Mouse (Mus musculus) heart, adult 11 months (tissue): ENCODE data around the gene Cyp4a31.
A peak's percentile ranks its signal among the peaks of the same experiment; 100 is the strongest.
"Not testable (repeated sequence)": the region's sequence is repeated elsewhere in the genome, so short reads cannot be mapped to it uniquely, and the experiment has no call there.

Experiments
- DNase-seq: peaks from one replicate; pipeline ENCODE4 v3.0.0; 2022

Cyp4a31 gene

DNA sequence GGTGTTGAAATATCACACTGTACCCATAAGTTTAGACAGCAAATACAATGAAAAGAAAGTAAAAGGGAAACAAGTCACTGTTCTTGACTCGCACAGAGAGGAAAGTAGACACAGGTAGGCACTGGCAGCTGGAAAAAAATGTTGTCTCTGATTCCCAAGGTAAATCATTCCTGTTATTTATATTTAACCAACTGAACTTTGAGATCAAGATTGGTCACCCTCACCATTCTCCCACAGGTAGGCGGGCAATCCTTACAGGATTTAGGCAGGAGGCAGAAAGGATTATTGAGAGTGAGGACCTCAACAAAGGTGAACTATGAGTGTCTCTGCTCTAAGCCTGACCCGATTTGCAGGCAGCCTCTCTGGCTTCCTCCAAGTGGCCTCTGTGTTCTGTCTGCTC, at the start of gene Cyp4a31:
TSS of gene Cyp4a31 (plus strand) at position 249 of the 400 bp plus-strand sequence.
- no peak for DNase-seq

- peak; percentile 60 for DNase-seq
These were observed 49.5 kb upstream of the Cyp4a31 start for GRCm38 (mm10) chr4:115513964-115514363.

DNA sequence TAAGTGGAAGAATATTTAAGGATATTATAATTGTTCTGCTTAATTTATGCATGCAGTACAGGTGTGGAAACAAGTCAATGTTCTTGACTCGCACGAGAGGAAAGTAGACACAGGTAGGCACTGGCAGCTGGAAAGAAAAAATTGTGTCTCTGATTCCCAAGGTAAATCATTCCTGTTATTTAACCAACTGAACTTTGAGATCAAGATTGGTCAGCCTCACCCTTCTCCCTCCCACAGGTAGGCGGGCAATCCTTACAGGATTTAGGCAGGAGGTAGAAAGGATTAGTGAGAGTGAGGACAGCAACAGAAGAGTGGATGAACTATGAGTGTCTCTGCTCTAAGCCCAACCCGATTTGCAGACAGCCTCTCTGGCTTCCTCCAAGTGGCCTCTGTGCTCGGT, 45.4 kb upstream of the Cyp4a31 start, which contains the start of gene Cyp4a10:
TSS of gene Cyp4a10 (plus strand) at position 265 of the 400 bp plus-strand sequence.
- DNase-seq, result not testable (repeated sequence)

GRCm38 (mm10) chr4:115519444-115519843, 44.0 kb upstream of the Cyp4a31 start:
- peak; percentile 61 for DNase-seq

DNA sequence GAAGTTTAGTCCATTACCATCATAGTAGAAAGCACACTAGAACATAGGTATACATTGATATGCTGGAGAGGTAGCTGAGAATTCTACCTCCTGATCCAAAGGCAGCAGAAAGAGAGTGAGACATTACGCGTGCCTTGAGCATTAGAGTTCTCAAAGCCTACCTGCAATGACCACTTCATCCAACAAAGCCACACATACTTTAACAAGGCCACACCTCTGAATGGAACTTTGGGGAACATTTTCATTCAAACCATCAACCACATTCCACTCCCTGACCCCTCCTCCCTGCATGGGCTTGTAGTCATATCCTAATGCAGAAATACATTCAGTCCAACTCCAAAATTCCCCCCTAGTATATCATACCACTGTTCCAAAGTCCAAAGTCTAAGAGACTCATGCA, 41.7 kb upstream of the Cyp4a31 start:
- no peak for DNase-seq

GRCm38 (mm10) chr4:115545101-115545500, 18.3 kb upstream of the Cyp4a31 start:
- peak; percentile 94 for DNase-seq

- peak; percentile 97 for DNase-seq
These were observed 17.2 kb upstream of the Cyp4a31 start for GRCm38 (mm10) chr4:115546141-115546828.

- DNase-seq, result no peak
These were observed 10.7 kb upstream of the Cyp4a31 start for GRCm38 (mm10) chr4:115552726-115553125.

DNA sequence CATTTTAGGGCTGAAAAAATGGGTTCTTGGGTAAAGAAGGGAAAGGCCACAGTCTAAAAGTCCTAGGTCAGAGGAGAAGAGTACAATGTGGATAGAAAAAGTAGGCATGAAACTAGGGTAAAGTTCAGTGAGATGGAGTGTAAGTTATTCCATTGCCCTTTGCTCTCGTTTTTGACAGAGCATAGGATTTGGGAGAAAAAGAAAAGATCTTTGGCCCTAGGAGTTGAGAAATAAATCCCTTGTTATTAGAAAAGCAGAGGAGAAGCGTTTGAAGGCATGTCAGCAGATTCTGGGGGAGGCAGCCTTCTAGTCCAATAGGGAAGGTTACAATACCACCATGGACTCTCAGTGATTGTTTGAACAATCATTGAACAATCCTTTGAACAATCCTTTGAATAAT, 7.9 kb upstream of the Cyp4a31 start:
- DNase-seq, result no peak

- DNase-seq, result peak; percentile 17
These were observed 5.4 kb upstream of the Cyp4a31 start for GRCm38 (mm10) chr4:115557861-115558561.

DNA sequence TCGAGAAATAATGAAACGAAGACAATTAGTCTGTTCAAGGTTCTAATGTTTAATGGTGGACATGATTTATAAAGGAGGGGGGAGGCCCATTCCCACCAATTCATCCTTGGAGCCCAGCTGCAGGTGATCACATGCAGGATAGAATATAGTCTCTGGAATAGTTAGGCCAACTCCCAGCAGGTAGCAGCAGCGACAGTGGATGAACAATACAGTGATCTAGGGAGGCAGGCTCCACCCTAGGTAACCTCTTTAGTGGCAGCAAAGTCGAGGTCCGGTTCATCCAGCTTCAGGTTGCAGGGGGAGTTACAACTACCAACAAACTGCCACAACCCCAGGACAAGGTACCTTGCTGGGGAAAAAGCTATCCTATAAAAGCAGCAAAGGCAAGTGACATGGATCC, 2.2 kb upstream of the Cyp4a31 start:
- DNase-seq, result peak; percentile 68

DNA sequence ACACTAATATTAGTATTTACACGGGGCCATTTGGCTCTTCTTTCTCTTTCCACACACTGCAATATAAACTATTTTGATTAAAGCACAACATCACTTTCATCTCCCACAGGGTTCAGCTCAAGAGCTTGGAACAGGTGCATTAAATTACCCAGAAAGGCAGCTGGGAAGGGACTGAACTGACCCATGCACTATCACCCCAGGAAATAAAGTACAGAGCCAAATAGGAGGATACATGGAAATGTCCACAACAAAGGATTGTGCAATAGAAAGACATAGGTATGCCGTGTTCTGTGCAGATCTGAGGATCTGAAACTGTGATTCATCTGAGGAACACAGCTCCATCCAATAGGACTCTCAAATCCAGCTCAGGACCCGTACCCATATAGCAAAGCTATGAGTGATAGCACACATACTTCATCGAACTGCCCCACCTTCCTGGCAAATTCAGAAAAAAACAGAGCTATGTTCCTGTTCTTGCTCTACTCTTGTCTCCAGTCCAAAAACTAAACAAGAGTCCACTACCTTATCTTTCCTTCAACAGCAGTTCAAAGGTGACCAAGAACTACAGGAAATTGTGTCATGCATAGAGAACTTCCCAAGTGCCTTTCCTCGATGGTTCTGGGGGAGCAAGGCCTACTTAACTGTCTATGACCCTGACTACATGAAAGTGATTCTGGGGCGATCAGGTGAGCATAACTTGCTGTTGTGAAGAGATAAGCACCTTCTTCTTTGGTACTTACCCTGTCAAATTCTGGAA, 1.2 kb downstream of the Cyp4a31 start:
- DNase-seq, result peak; percentile 60

- no peak for DNase-seq
These were observed 11.8 kb downstream of the Cyp4a31 start for GRCm38 (mm10) chr4:115575255-115575654.

GRCm38 (mm10) chr4:115575776-115576175, 12.3 kb downstream of the Cyp4a31 start:
- DNase-seq, result no peak

- no peak for DNase-seq
These were observed 19.6 kb downstream of the Cyp4a31 start for GRCm38 (mm10) chr4:115583036-115583435.

GRCm38 (mm10) chr4:115596357-115596756, 32.9 kb downstream of the Cyp4a31 start:
- DNase-seq, result no peak

GRCm38 (mm10) chr4:115596824-115597336, 33.4 kb downstream of the Cyp4a31 start:
- DNase-seq, result no peak

- not testable (repeated sequence) for DNase-seq
These were observed 37.2 kb downstream of the Cyp4a31 start, which contains the start of gene Cyp4a32 for GRCm38 (mm10) chr4:115600611-115601010. TSS of gene Cyp4a32 (plus strand) at chr4:115600969.

GRCm38 (mm10) chr4:115614005-115614404, 50.6 kb downstream of the Cyp4a31 start:
- DNase-seq, result no peak

DNA sequence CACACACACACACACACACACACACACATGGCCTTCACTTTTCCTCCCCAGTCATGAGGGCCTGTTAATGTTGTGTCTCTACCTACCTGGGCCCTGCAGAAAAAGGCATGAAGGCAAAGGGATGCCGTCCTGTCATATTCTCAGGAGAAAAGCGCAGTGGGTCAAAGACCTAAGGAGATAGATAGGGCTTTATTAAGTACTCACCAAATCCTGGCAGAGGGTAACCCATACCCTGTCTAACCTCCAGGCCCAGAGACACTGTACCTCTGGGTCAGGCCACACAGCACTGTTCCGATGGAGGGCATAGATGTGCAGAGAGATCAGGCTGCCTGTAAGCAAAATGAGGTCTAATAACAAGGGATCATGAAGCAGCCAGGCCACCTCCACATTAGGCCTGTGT, 62.1 kb downstream of the Cyp4a31 start:
- DNase-seq, result peak; percentile 76
